Mouse (Mus musculus): Measurements from ENCODE around the gene Gm20820.
"Not testable (repeated sequence)": the region's sequence is repeated elsewhere in the genome, so short reads cannot be mapped to it uniquely, and the experiment has no call there.

The Gm20820 gene

DNA sequence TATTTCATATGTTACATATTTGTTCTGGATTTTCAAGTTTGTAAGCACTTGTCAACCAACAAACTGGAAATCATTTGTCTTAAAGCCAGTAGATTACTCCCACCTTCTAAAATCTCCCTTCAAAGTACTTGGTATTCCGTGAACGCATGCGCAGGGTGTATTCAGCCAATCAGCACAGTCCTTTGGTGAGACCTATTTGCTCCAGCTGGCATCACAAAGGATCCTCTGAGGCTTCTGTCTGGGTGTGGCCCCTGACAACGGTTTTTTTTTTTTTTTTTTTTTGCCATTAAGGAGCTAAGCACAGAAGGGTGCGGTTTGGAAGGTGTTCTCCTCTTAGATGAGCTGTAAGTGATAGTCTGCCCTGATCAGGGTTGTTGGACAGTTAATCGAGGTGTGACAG is at the start of gene Gm20820:
Gm20820 (plus strand) TSS at position 301 of the 400 bp plus-strand sequence.
- not testable (repeated sequence) for DNase-seq (ENCODE audit: low read depth)

All from 416B (cell line).